Mouse (Mus musculus) cerebellum, adult 2 months (tissue): ENCODE data around the gene Scd2.

Experiments
- CTCF ChIP-seq: fragments of 200-500 bp; IDR thresholded peaks from 2 replicates; pipeline ENCODE4 v1.5.1; 2011; ENCODE audit warnings: low read depth, mild to moderate bottlenecking, control low read depth, low read length, moderate library complexity, borderline replicate concordance; ENCODE audit not compliant: insufficient read depth
- POLR2A ChIP-seq: fragments of 200-500 bp; IDR thresholded peaks from 2 replicates; pipeline ENCODE4 v1.6.1; 2011; ENCODE audit warnings: low read length, control low read depth, borderline replicate concordance; ENCODE audit not compliant: insufficient read depth

- TF ChIP-seq CTCF (no peak), POLR2A (no peak)
Observed at GRCm38 (mm10) chr19:44274452-44274851, 19.0 kb upstream of the Scd2 start.
